Mouse (Mus musculus) midbrain, embryonic 13.5 days (tissue): ENCODE measurements around the gene Apof. TPM values are rescaled to one million over a fixed set of nuclear protein-coding genes. Genes with fewer than 3 reads are reported as not detected.
A peak's percentile ranks its signal among the peaks of the same experiment; 100 is the strongest.
"Not testable (repeated sequence)": the region's sequence is repeated elsewhere in the genome, so short reads cannot be mapped to it uniquely, and the experiment has no call there.

Source experiments
- ATAC-seq: fragments of 200-750 bp; cut with Nextera tagmentation; 2 replicates; pipeline ENCODE4 v1.8.0; 2017; ENCODE audit warnings: mild to moderate bottlenecking, moderate TSS enrichment, moderate library complexity
- H3K27ac ChIP-seq: fragments of 300-500 bp; sonication (generic); 2 replicates; pipeline ENCODE4 v1.5.1; 2015; ENCODE audit warnings: inconsistent platforms, mild to moderate bottlenecking, moderate library complexity
- H3K27me3 ChIP-seq: fragments of 300-500 bp; sonication (generic); 2 replicates; pipeline ENCODE4 v1.6.1; 2015; ENCODE audit warnings: mild to moderate bottlenecking, inconsistent platforms
- H3K36me3 ChIP-seq: fragments of 300-500 bp; sonication (generic); 2 replicates; pipeline ENCODE4 v1.6.1; 2015; ENCODE audit warnings: mild to moderate bottlenecking, inconsistent platforms
- H3K4me1 ChIP-seq: fragments of 300-500 bp; sonication (generic); replicated peaks from 2 replicates; pipeline ENCODE4 v1.6.1; 2015; ENCODE audit warnings: inconsistent platforms
- H3K4me2 ChIP-seq: fragments of 300-500 bp; sonication (generic); replicated peaks from 2 replicates; pipeline ENCODE4 v1.6.1; 2015; ENCODE audit warnings: moderate library complexity, mild to moderate bottlenecking, inconsistent platforms
- H3K4me3 ChIP-seq: fragments of 300-500 bp; sonication (generic); replicated peaks from 2 replicates; pipeline ENCODE4 v1.5.1; 2015; ENCODE audit warnings: mild to moderate bottlenecking, inconsistent platforms
- H3K9ac ChIP-seq: fragments of 300-500 bp; sonication (generic); replicated peaks from 2 replicates; pipeline ENCODE4 v1.6.1; 2015; ENCODE audit warnings: mild to moderate bottlenecking, inconsistent platforms
- H3K9me3 ChIP-seq: fragments of 300-500 bp; sonication (generic); 2 replicates; pipeline ENCODE4 v1.6.1; 2016; ENCODE audit warnings: mild to moderate bottlenecking, inconsistent platforms
- WGBS: fragments of 180-500 bp; shearing (Covaris S2); methylation state at CpG from one replicate; pipeline ENCODE4 v1.1.7; 2015; 5-methylcytosine and 5-hydroxymethylcytosine counted together
- polyA plus RNA-seq: library from polyadenylated mRNA; unstranded; fragments of >200 nt; fragmentation: Nextera tagmentation; extraction: Ambion mirVana; gene quantifications from 2 replicates; pipeline ENCODE4 v1.2.1, GENCODE M21; 2015

The Apof gene
- polyA plus RNA-seq, 1 experiment from 2014 or later, result not detected

DNA sequence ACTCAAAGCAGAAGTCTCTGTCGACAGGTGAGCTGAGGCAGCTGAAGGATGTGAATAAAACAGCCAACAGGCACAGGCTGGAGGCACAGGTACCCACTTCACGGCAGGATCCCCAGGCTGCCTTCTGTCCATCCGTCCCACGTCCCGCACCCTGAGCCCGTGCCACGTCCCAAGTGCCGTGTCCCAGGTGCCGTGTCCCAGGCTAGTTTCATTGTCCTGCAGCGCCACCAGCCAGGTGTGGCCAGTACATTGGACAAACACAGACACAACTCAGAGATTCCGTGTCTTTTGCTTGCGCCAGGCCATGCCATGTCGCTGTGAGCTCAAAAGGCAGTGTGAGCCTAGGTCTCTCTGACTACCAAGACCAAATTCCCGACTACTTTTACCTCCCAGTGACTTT is 13.2 kb downstream of the Apof start:
- Histone ChIP-seq H3K27ac (no peak overlapping the region), H3K4me3 (no peak overlapping the region), H3K27me3 (no peaks in the 10 kb centered on the region), H3K9me3 (no peaks in the 10 kb centered on the region), H3K4me1 (no peaks in the 10 kb centered on the region), H3K36me3 (peaks cover 78% of the 10 kb centered on the region), H3K9ac (no peak overlapping the region), H3K4me2 (no peak overlapping the region)
- WGBS, result 96% methylated on average over 14 of the region's 14 CpGs
- no peak for ATAC-seq

DNA sequence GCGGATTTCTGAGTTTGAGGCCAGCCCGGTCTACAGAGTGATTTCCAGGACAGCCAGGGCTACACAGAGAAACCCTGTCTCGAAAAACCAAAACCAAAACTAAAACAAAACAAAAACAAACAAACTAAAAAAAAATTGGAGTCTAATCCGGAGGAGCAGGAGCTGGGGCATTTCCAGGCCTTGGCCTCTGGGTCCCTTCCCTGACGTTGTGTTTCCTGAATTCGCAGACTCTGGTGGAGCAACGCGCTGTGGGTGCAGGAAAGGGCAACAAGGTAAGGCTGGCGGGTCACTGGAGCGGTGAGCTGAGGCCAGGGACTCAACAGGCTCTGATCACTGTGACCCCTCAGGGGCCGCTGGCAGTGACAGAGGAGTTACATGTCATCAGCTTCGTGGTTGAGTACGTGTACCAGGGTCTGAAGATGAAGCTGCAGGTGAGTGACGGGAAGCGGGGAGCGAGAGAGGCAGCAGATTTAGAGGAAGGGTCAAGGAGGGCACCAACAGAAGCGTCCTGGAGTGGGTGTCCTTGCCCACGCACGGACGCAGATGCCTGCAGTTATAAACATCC is 14.5 kb downstream of the Apof start:
- WGBS, result 90% methylated on average over 20 of the region's 20 CpGs
- no peak overlapping the region for H3K27ac ChIP-seq
- no peaks in the 10 kb centered on the region for H3K4me1 ChIP-seq
- H3K27me3 ChIP-seq, result no peaks in the 10 kb centered on the region
- H3K4me2 ChIP-seq, result no peak overlapping the region
- no peaks in the 10 kb centered on the region for H3K9me3 ChIP-seq
- no peak overlapping the region for H3K4me3 ChIP-seq
- no peak overlapping the region for H3K9ac ChIP-seq
- peaks cover 74% of the 10 kb centered on the region for H3K36me3 ChIP-seq
- no peak for ATAC-seq

DNA sequence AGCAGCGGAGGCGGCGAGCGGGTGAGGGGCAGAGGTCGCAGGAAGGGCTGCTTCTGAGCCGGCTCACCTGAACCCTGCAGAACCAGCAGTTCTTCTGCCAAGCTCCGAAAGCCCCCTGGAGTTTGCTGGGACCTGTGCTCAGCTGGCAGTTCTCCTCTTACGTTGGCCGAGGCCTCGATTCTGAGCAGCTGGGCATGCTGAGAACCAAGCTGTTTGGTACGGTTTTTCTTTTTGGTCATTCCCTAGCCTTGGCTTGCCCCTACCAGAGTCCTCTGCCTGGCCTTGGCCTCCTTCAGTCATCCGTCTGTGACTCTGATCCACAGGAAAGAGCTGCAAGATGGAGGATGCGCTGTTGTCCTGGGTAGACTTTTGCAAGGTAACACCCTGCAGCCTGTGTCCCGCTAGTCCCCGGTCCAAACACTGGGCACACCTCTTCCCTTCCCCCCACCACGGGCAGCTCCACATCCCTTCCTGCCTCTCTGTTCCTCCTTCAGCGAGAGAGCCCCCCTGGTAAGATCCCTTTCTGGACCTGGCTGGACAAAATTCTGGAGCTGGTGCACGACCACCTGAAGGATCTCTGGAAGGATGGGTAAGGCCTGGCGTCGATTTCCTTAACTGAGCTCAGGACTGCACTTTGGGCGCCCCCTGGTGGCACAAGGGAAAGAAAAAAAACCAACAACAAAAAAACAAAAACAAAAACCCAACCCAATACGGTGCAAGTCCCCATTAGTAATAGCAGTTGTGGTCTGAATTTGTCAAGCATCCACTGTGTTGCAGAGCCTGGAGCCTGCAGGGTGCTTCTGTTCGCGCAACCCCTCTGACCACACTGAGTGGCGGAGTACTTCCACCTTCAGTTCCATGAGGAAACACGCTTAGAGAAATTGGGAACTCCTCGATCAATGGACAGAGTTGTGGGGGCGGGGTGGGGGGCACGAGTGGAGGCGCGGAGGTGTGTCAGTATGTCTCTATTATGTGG is 15.4 kb downstream of the Apof start:
- Histone ChIP-seq H3K4me1 (no peaks in the 10 kb centered on the region), H3K27ac (no peak overlapping the region), H3K9me3 (no peaks in the 10 kb centered on the region), H3K9ac (no peak overlapping the region; the same call in 1 of the 2 replicates), H3K27me3 (no peaks in the 10 kb centered on the region), H3K36me3 (peaks cover 73% of the 10 kb centered on the region), H3K4me3 (no peak overlapping the region), H3K4me2 (no peak overlapping the region)
- peak; percentile 70 for ATAC-seq
- WGBS, result 63% methylated on average over 31 of the region's 31 CpGs

DNA sequence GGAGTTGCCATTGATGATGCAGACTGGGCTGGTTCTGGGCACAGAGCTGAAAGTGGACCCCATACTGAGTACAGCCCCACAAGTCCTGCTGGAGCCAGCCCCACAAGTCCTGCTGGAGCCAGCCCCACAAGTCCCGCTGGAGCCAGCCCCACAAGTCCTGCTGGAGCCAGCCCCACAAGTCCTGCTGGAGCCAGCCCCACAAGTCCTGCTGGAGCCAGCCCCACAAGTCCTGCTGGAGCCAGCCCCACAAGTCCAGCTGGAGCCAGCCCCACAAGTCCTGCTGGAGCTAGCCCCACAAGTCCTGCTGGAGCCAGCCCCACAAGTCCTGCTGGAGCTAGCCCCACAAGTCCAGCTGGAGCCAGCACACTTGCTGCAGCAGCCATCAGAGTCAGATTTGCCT is 22.1 kb downstream of the Apof start:
- not testable (repeated sequence) for H3K4me3 ChIP-seq

DNA sequence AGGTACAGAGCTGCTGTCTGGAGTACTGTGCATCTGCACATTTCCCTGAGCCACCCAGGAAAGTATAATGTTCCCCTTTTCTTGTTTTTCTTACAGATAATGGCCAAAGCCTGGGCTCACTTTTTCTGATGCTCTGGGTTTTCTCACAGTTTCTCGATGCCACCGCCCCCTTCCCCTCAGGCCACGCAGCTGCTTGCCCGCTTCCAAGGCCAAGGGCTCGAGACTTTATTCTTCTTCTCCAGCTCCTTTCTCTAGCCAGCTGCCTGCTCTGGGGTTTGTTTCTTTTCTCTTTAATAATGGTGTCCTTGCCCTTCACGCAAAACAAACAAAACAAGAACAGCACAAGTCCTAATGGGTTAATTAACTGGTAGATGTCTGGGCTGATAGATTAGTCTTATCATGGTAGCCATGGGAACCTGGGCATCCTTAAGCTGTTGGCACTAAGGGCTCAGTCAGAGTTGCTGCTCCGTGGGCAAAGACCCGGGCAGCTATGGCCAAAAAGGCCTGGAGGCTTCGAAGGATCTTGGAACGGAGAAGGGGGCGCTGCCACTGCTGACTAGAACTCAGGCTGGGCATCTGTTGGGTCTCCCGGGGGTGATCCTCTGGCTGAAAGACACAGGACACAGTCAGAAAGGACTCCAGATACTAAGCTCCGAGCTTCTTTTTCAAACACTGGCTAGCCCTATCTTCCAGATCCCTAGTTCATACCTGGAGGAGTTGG is 28.1 kb downstream of the Apof start:
- H3K4me2 ChIP-seq, result no peak overlapping the region
- H3K4me3 ChIP-seq, result no peak overlapping the region
- 71% methylated on average over 13 of the region's 13 CpGs for WGBS
- H3K27ac ChIP-seq, result no peak overlapping the region
- H3K27me3 ChIP-seq, result no peaks in the 10 kb centered on the region
- peaks cover 14% of the 10 kb centered on the region for H3K36me3 ChIP-seq
- ATAC-seq, result no peak
- H3K9ac ChIP-seq, result no peak overlapping the region
- H3K9me3 ChIP-seq, result no peaks in the 10 kb centered on the region
- 0 out of 2 replicates have a peak, but pooled peaks cover 5% of the 10 kb centered on the region for H3K4me1 ChIP-seq

More for the DNA sequence above, 22.1 kb downstream of the Apof start:
- not testable (repeated sequence) for H3K4me2 ChIP-seq, H3K9ac ChIP-seq, H3K27me3 ChIP-seq, ATAC-seq, H3K4me1 ChIP-seq, H3K27ac ChIP-seq, H3K9me3 ChIP-seq
- 65% methylated on average over 1 of the region's 1 CpGs for WGBS
- H3K36me3 ChIP-seq, result peaks cover 53% of the 10 kb centered on the region

DNA sequence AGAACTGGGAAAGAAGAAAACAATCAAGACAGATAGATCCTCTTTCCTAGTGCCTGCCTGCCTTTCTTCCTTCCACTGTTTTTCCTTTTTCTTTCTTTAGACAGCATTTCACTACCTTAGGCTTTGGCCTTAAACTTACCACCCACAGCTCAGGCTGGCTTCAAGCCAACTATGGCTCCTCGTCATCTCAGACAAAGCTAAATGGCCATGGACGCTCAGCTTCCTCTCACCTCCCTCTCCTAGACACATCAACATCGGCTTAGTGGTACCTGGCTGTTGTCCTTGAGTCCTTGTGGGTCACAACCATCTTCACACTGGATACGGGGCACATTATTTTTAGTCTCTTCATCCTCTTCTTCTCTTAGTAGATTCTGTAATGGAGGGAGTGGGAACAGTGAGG is 28.8 kb downstream of the Apof start:
- Histone ChIP-seq H3K27ac (no peak overlapping the region), H3K9me3 (no peaks in the 10 kb centered on the region), H3K4me3 (no peak overlapping the region), H3K27me3 (no peaks in the 10 kb centered on the region), H3K9ac (no peak overlapping the region), H3K4me1 (peaks cover 7% of the 10 kb centered on the region), H3K36me3 (peaks cover 9% of the 10 kb centered on the region), H3K4me2 (no peak overlapping the region)
- 81% methylated on average over 4 of the region's 4 CpGs for WGBS
- no peak for ATAC-seq

DNA sequence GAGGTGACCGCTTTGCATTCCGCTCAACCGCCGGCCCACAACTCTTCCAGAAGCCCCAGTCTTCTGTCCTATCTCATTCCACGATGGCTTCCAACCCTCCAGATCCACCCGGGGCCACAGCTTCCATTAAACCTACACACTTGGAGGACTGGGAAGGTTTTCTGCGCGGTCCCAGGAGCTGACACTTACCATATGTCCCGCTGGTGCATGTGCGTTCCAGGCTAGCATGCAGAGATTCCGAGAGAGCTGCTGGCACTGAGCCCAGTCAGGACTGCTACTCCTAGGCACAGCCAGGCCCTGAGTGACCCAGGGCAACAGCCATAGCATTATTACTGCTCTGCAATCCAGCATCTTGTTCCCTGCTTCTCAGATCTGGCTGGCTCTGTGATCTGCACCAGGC is 29.2 kb downstream of the Apof start:
- H3K4me1 ChIP-seq, result peaks cover 11% of the 10 kb centered on the region
- no peak for ATAC-seq
- H3K4me3 ChIP-seq, result no peak overlapping the region
- no peak overlapping the region for H3K27ac ChIP-seq
- H3K4me2 ChIP-seq, result no peak overlapping the region
- 83% methylated on average over 11 of the region's 11 CpGs for WGBS
- H3K27me3 ChIP-seq, result no peaks in the 10 kb centered on the region
- H3K36me3 ChIP-seq, result peaks cover 5% of the 10 kb centered on the region; the same call in 1 of the 2 replicates
- no peaks in the 10 kb centered on the region for H3K9me3 ChIP-seq
- H3K9ac ChIP-seq, result 0 out of 2 replicates have a peak overlapping the region, but pooled peaks have one; percentile 14

DNA sequence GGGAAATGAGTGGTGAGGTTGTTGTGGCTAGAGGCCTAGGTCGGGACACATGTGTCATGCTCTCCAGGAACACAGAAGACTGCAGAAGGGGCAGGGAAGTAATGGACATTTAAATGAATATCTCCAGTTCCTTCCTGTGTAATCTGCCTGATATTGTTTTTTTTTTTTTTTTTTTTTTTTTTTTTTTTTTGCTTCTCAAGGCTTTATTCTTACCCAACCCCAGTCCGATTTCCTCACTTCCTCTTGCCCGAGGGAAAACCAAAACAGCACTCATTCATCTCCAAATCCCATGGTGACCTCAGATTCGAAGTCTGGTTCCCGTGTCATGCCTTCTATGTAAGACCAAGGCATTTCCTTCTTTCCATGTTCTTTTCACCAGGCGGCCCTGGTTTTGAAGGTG is 29.8 kb downstream of the Apof start:
- 78% methylated on average over 6 of the region's 6 CpGs for WGBS
- H3K4me2 ChIP-seq, result no peak overlapping the region
- no peaks in the 10 kb centered on the region for H3K9me3 ChIP-seq
- no peaks in the 10 kb centered on the region for H3K27me3 ChIP-seq
- no peak overlapping the region for H3K4me3 ChIP-seq
- no peaks in the 10 kb centered on the region for H3K36me3 ChIP-seq
- 0 out of 2 replicates have a peak overlapping the region, but pooled peaks have one; percentile 14 for H3K9ac ChIP-seq
- no peak for ATAC-seq
- no peak overlapping the region for H3K27ac ChIP-seq
- H3K4me1 ChIP-seq, result peaks cover 12% of the 10 kb centered on the region

DNA sequence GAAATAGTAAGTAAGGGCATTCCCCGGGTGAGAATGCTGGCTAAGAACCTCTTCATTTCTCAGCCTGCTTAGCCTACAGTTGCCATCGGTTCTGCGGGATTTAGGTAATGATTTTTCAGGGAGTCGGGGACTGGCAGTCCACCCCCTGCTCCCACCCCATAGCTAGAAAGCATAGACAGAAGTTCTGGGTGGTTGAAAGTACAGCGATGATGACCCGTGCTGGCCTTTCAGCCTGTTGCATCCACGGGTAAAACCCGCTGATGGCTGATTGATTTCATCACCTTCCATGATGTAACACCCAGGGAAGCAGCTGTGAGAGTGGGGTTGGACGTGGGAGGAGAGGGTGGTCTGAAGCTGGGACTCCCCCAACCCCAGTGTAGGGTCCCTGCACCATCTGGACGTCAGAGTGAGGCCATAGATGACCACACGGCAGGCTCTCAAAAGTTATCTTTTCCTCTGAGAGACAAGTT is 30.3 kb downstream of the Apof start, which contains the start of gene Il23a:
Il23a (minus strand) TSS at position 51 of the 470 bp plus-strand sequence.
- WGBS, result 88% methylated on average over 11 of the region's 11 CpGs
- H3K4me1 ChIP-seq, result peaks cover 14% of the 10 kb centered on the region
- H3K9me3 ChIP-seq, result no peaks in the 10 kb centered on the region
- no peak within 1 kb of the TSS for H3K4me2 ChIP-seq
- H3K36me3 ChIP-seq, result no peaks in the 10 kb centered on the region
- H3K27me3 ChIP-seq, result no peaks in the 10 kb centered on the region
- 0 out of 2 replicates have a peak within 1 kb of the TSS, but pooled peaks have one; percentile 14 for H3K9ac ChIP-seq
- no peak within 1 kb of the TSS for H3K27ac ChIP-seq
- no peak for ATAC-seq
- no peak within 1 kb of the TSS for H3K4me3 ChIP-seq

DNA sequence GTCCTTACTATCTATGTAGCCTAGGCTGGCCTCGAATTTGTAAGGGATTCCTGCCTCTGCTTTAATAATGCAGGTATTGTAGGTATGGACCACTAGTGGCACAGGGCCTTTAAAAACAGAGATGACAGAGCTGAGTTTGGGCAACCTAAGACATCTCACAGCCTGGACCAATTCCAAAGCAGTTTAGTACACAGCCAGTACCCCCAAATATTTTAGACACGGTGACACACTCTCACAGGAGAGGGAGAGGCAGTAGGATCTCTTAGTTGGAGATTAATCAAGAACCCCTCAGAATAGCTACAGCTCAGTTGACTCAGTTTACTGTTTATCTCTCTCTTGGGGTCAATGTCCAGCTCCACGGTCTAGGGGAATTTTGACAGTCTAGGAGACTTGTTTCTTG is 33.9 kb downstream of the Apof start:
- H3K9me3 ChIP-seq, result no peaks in the 10 kb centered on the region
- peak overlapping the region; percentile 59 for H3K4me3 ChIP-seq
- H3K4me1 ChIP-seq, result peaks cover 21% of the 10 kb centered on the region
- 44% methylated on average over 3 of the region's 3 CpGs for WGBS
- H3K27ac ChIP-seq, result peak overlapping the region; percentile 95
- no peak for ATAC-seq
- peak overlapping the region; percentile 85 for H3K9ac ChIP-seq
- no peaks in the 10 kb centered on the region for H3K36me3 ChIP-seq
- peak overlapping the region; percentile 74 for H3K4me2 ChIP-seq
- H3K27me3 ChIP-seq, result no peaks in the 10 kb centered on the region

DNA sequence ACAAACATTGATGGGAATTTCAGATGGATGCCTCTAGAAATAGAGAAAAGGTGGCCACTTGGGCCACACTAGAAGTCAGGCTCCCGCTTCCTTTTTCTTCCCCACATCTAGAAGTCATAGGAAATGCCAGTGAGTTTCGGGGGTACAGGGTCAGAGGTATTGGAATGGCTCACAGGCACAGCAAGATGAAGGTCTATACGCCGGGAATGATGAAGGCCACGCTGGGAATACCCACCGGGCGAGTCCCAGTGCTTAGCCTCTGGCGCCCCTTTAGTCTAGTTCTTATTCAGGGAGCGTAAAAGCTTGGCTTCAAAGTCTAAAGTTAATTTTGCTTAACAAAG is 34.3 kb downstream of the Apof start:
- no peaks in the 10 kb centered on the region for H3K9me3 ChIP-seq
- ATAC-seq, result peak; percentile 59
- peaks cover 21% of the 10 kb centered on the region for H3K4me1 ChIP-seq
- no peaks in the 10 kb centered on the region for H3K27me3 ChIP-seq
- peak overlapping the region; percentile 85 for H3K9ac ChIP-seq
- H3K4me2 ChIP-seq, result peak overlapping the region; percentile 74
- H3K36me3 ChIP-seq, result no peaks in the 10 kb centered on the region
- peak overlapping the region; percentile 95 for H3K27ac ChIP-seq
- WGBS, result under 1% methylated on average over 9 of the region's 9 CpGs
- peak overlapping the region; percentile 59 for H3K4me3 ChIP-seq
